Mouse (Mus musculus) R1 (cell line): ENCODE results near the gene Gm17783.
"Not testable (repeated sequence)": the region's sequence is repeated elsewhere in the genome, so short reads cannot be mapped to it uniquely, and the experiment has no call there.

ENCODE experiments used
- DNase-seq: peaks from one replicate; pipeline ENCODE4 v3.0.0-alpha.2; 2018; ENCODE audit warnings: low read depth, low spot score

Gene Gm17783

DNA sequence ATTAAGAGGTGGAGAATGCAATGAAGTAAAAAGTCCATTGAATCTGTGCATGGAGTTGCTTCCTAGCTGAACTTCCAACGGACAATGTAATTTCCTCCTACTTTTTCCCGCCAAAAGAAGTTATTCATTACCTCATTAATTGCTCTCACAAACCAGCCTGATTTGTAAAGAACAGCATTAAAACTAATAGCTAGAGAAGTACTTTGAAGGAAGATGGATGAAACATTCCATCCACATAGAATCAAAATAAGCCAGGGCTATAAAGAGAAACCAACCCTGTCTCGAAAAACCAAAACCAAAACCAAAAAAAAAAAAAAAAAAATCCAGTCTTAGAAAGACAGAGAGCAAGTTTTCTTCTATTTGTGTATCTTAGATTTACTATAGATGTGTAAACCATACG is at the start of gene Gm17783:
Gm17783 (minus strand) TSS at position 101 of the 400 bp plus-strand sequence.
- DNase-seq: no peak

DNA sequence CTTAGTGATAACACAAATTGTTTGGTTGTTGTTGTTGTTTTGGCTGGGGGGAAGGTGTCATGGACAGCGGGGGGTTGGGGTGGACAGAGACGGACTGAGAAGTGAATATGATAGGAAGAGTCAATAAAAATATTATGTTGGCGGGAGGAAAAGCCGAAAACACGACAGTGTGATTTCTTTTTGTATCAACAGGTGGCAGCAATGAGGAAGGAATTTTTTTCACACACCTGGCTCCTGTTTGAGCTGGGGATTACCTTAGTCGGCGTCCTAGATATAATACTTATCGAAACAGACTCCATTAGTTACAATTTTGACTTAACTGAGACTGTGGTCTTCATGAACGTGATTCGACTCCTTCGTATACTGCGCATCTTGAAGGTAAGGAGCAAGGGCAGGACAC is 48.0 kb upstream of the Gm17783 start:
- peak; percentile 24 for DNase-seq

- DNase-seq: no peak
Measured at GRCm38 (mm10) chr16:45572307-45572706, 40.5 kb upstream of the Gm17783 start.

DNA sequence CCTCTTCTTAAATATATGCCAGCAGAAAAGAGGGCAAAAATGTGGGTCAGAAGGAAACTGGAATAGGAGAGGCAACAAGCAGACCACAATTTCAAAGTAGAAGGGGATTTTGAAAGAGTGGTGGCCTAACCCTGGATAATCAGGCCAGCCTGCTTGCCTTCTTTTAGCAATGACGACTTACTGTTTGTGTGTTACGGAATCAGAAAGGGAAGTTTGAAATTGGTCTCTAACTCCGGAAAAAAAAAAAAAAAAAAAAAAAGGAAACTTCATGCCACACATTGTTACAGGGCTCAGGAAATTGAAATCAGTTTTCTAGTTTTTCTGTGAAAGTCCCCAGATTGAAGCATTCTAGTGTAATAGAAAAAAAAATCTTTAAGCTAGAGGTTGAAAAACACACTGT is 29.9 kb upstream of the Gm17783 start:
- no peak for DNase-seq

DNA sequence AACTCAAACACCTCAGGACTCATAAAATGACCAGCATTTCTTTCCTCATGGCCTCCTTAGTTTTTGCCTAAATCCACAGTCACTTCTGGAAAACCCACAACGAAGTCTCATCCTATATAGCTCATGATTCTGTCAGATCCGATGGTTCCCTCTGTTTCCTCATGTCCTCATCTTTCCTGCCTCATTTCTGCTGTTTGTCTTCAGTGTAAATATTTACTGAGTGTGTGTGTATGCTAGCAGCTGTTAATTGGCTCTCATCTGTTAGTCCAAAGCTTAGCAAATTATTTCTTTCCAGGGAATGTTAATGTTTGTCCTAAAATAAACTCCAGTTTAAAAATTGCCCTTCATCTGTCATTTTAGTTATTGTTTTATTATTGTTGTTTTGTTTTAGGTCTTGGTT is 19.7 kb upstream of the Gm17783 start:
- DNase-seq: no peak

GRCm38 (mm10) chr16:45547982-45548381 is 16.1 kb upstream of the Gm17783 start:
- DNase-seq: no peak

- no peak for DNase-seq
Measured at GRCm38 (mm10) chr16:45544341-45544740, 12.5 kb upstream of the Gm17783 start.

GRCm38 (mm10) chr16:45542108-45542507 is 10.3 kb upstream of the Gm17783 start:
- no peak for DNase-seq

GRCm38 (mm10) chr16:45538342-45538741 is 6.5 kb upstream of the Gm17783 start:
- not testable (repeated sequence) for DNase-seq

DNA sequence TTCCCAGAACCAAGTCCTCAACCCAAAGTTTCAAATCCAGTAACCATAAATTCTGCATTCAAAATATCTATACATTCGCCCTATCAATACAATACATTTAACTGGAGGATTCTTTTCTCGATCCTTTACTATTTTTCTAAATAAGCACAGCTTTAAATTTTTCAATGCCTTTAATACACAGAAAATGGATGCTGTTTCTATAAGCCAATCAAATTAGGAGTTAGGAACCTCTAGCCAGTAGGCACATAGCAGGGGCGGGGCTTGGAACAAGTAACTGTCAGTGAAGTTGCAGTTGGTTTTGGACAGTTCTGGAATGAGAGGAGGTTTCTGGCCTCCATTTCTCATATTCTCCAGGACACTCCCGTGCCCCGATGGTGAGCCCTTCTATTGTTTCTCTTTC is 3.2 kb upstream of the Gm17783 start, which contains the start of gene Slc9c1:
Slc9c1 (plus strand) TSS at position 301 of the 400 bp plus-strand sequence.
- peak; percentile 5 for DNase-seq

- DNase-seq: no peak
Measured at GRCm38 (mm10) chr16:45525551-45525950, 6.3 kb downstream of the Gm17783 start.

GRCm38 (mm10) chr16:45495326-45495725 is 36.5 kb downstream of the Gm17783 start:
- no peak for DNase-seq

- DNase-seq: peak; percentile 3
Measured at GRCm38 (mm10) chr16:45492927-45493326, 38.9 kb downstream of the Gm17783 start, which contains the start of gene Gm609. Gene Gm609, minus strand, starts transcription at chr16:45492969.

GRCm38 (mm10) chr16:45476991-45477390 is 54.9 kb downstream of the Gm17783 start:
- DNase-seq: no peak

DNA sequence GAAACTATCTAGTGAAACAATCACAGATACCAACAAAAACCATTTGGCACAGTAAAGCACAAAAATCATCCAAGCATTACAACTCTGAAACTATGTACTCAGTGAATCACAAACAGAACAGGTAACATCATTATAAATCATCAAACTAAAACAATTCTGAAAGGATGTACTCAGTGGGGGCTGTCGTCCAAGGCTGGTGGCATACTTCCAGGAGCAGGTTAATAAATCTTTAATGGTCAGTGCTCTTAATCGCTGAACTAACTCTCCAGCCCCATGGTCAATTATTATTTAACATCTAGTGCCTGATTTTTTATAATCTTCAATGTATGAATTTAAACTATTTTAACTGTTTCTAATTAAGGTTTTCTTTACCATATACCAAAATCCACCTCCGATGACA is 60.0 kb downstream of the Gm17783 start:
- DNase-seq: not testable (repeated sequence)
